Mouse (Mus musculus): ENCODE measurements around the gene Lmo7. TPM values are rescaled to one million over a fixed set of nuclear protein-coding genes. Genes with fewer than 3 reads are reported as not detected.

Lmo7 gene
- polyA plus RNA-seq, 1 experiment = 0.79 TPM

- WGBS = 82% methylated on average over 6 of the region's 6 CpGs
- no peaks in the 10 kb centered on the region for H3K4me1 ChIP-seq (ENCODE audit: control insufficient read depth, insufficient read depth, insufficient read length)
- no peak for TF ChIP-seq CTCF (IDR thresholded peaks at IDR 0.05; ENCODE audit: extremely low read depth, insufficient read depth, insufficient read length, insufficient replicate concordance)
- H3K27me3 ChIP-seq (ENCODE audit: control insufficient read depth, insufficient read depth, low read length) = no peaks in the 10 kb centered on the region
- no peak overlapping the region for H3K27ac ChIP-seq (ENCODE audit: insufficient read depth, low read length)
- H3K4me3 ChIP-seq (ENCODE audit: extremely low read depth, insufficient read depth, insufficient read length) = no peak overlapping the region
- no peak for DNase-seq (ENCODE audit: low read depth in 1 of 2, low spot score in 2 of 2)
- no peaks in the 10 kb centered on the region for H3K36me3 ChIP-seq (ENCODE audit: control insufficient read depth, insufficient read depth, low read length)
Observed at GRCm38 (mm10) chr14:101788475-101788874, 58.7 kb downstream of the Lmo7 start.

- DNase-seq (ENCODE audit: low read depth in 1 of 2, low spot score in 2 of 2) = no peak
- Histone ChIP-seq H3K27ac (ENCODE audit: insufficient read depth, low read length) (no peak overlapping the region), H3K27me3 (ENCODE audit: control insufficient read depth, insufficient read depth, low read length) (no peaks in the 10 kb centered on the region), H3K4me1 (ENCODE audit: control insufficient read depth, insufficient read depth, insufficient read length) (no peaks in the 10 kb centered on the region), H3K4me3 (ENCODE audit: extremely low read depth, insufficient read depth, insufficient read length) (no peak overlapping the region), H3K36me3 (ENCODE audit: control insufficient read depth, insufficient read depth, low read length) (no peaks in the 10 kb centered on the region)
- WGBS = 94% methylated on average over 10 of the region's 10 CpGs
- TF ChIP-seq POLR2A (IDR thresholded peaks at IDR 0.05; ENCODE audit: low read depth, low read length) (no peak), CTCF (IDR thresholded peaks at IDR 0.05; ENCODE audit: extremely low read depth, insufficient read depth, insufficient read length, insufficient replicate concordance) (no peak)
Observed at GRCm38 (mm10) chr14:101794553-101795177, 64.9 kb downstream of the Lmo7 start.

- H3K4me1 ChIP-seq (ENCODE audit: control insufficient read depth, insufficient read depth, insufficient read length) = no peaks in the 10 kb centered on the region
- no peak for DNase-seq (ENCODE audit: low read depth in 1 of 2, low spot score in 2 of 2)
- 81% methylated on average over 5 of the region's 5 CpGs for WGBS
- no peak overlapping the region for H3K4me3 ChIP-seq (ENCODE audit: extremely low read depth, insufficient read depth, insufficient read length)
- H3K27ac ChIP-seq (ENCODE audit: insufficient read depth, low read length) = no peak overlapping the region
- H3K27me3 ChIP-seq (ENCODE audit: control insufficient read depth, insufficient read depth, low read length) = no peaks in the 10 kb centered on the region
- TF ChIP-seq CTCF (IDR thresholded peaks at IDR 0.05; ENCODE audit: extremely low read depth, insufficient read depth, insufficient read length, insufficient replicate concordance) (no peak), POLR2A (IDR thresholded peaks at IDR 0.05; ENCODE audit: low read depth, low read length) (no peak)
- no peaks in the 10 kb centered on the region for H3K36me3 ChIP-seq (ENCODE audit: control insufficient read depth, insufficient read depth, low read length)
Observed at GRCm38 (mm10) chr14:101797930-101798500, 68.3 kb downstream of the Lmo7 start.

GRCm38 (mm10) chr14:101798766-101799165 is 69.0 kb downstream of the Lmo7 start:
- Histone ChIP-seq H3K4me3 (ENCODE audit: extremely low read depth, insufficient read depth, insufficient read length) (no peak overlapping the region), H3K36me3 (ENCODE audit: control insufficient read depth, insufficient read depth, low read length) (no peaks in the 10 kb centered on the region), H3K27me3 (ENCODE audit: control insufficient read depth, insufficient read depth, low read length) (no peaks in the 10 kb centered on the region), H3K27ac (ENCODE audit: insufficient read depth, low read length) (no peak overlapping the region), H3K4me1 (ENCODE audit: control insufficient read depth, insufficient read depth, insufficient read length) (no peaks in the 10 kb centered on the region)
- 93% methylated on average over 2 of the region's 2 CpGs for WGBS
- no peak for DNase-seq (ENCODE audit: low read depth in 1 of 2, low spot score in 2 of 2)
- TF ChIP-seq POLR2A (IDR thresholded peaks at IDR 0.05; ENCODE audit: low read depth, low read length) = no peak
- TF ChIP-seq CTCF (IDR thresholded peaks at IDR 0.05; ENCODE audit: extremely low read depth, insufficient read depth, insufficient read length, insufficient replicate concordance) = no peak

- TF ChIP-seq POLR2A (IDR thresholded peaks at IDR 0.05; ENCODE audit: low read depth, low read length) = no peak
- TF ChIP-seq CTCF (IDR thresholded peaks at IDR 0.05; ENCODE audit: extremely low read depth, insufficient read depth, insufficient read length, insufficient replicate concordance) = no peak
- Histone ChIP-seq H3K4me1 (ENCODE audit: control insufficient read depth, insufficient read depth, insufficient read length) (no peaks in the 10 kb centered on the region), H3K27ac (ENCODE audit: insufficient read depth, low read length) (no peak overlapping the region), H3K27me3 (ENCODE audit: control insufficient read depth, insufficient read depth, low read length) (no peaks in the 10 kb centered on the region), H3K4me3 (ENCODE audit: extremely low read depth, insufficient read depth, insufficient read length) (no peak overlapping the region), H3K36me3 (ENCODE audit: control insufficient read depth, insufficient read depth, low read length) (no peaks in the 10 kb centered on the region)
- 50% methylated on average over 1 of the region's 1 CpGs for WGBS
- DNase-seq (ENCODE audit: low read depth in 1 of 2, low spot score in 2 of 2) = no peak
Observed at GRCm38 (mm10) chr14:101801674-101802073, 71.9 kb downstream of the Lmo7 start.

GRCm38 (mm10) chr14:101804119-101804518 is 74.4 kb downstream of the Lmo7 start:
- no peak overlapping the region for H3K27ac ChIP-seq (ENCODE audit: insufficient read depth, low read length)
- H3K27me3 ChIP-seq (ENCODE audit: control insufficient read depth, insufficient read depth, low read length) = no peaks in the 10 kb centered on the region
- TF ChIP-seq CTCF (IDR thresholded peaks at IDR 0.05; ENCODE audit: extremely low read depth, insufficient read depth, insufficient read length, insufficient replicate concordance) = no peak
- no peak for TF ChIP-seq POLR2A (IDR thresholded peaks at IDR 0.05; ENCODE audit: low read depth, low read length)
- H3K4me3 ChIP-seq (ENCODE audit: extremely low read depth, insufficient read depth, insufficient read length) = no peak overlapping the region
- no peaks in the 10 kb centered on the region for H3K4me1 ChIP-seq (ENCODE audit: control insufficient read depth, insufficient read depth, insufficient read length)
- H3K36me3 ChIP-seq (ENCODE audit: control insufficient read depth, insufficient read depth, low read length) = no peaks in the 10 kb centered on the region
- DNase-seq (ENCODE audit: low read depth in 1 of 2, low spot score in 2 of 2) = no peak
- 27% methylated on average over 4 of the region's 4 CpGs for whole genome bisulfite sequencing

GRCm38 (mm10) chr14:101804562-101805327 is 75.0 kb downstream of the Lmo7 start:
- 85% methylated on average over 4 of the region's 4 CpGs for WGBS
- Histone ChIP-seq H3K4me3 (ENCODE audit: extremely low read depth, insufficient read depth, insufficient read length) (no peak overlapping the region), H3K27ac (ENCODE audit: insufficient read depth, low read length) (no peak overlapping the region), H3K27me3 (ENCODE audit: control insufficient read depth, insufficient read depth, low read length) (no peaks in the 10 kb centered on the region), H3K4me1 (ENCODE audit: control insufficient read depth, insufficient read depth, insufficient read length) (no peaks in the 10 kb centered on the region), H3K36me3 (ENCODE audit: control insufficient read depth, insufficient read depth, low read length) (no peaks in the 10 kb centered on the region)
- TF ChIP-seq CTCF (IDR thresholded peaks at IDR 0.05; ENCODE audit: extremely low read depth, insufficient read depth, insufficient read length, insufficient replicate concordance) (no peak), POLR2A (IDR thresholded peaks at IDR 0.05; ENCODE audit: low read depth, low read length) (no peak)
- DNase-seq (ENCODE audit: low read depth in 1 of 2, low spot score in 2 of 2) = no peak

Measured in spleen, adult 2 months (tissue).